Mouse (Mus musculus) B cell, adult 2 months (primary cell): Measurements from ENCODE around the gene Gpx8.

Experiments
- DNase-seq, 2 experiments: peaks; one replicate each; pipeline ENCODE4 v3.0.0; 2022

Gene Gpx8

GRCm38 (mm10) chr13:113023274-113024143 is 22.7 kb downstream of the Gpx8 start:
- DNase-seq = no peak

GRCm38 (mm10) chr13:113022467-113022866 is 23.7 kb downstream of the Gpx8 start:
- DNase-seq = no peak

- no peak for DNase-seq
Measured at GRCm38 (mm10) chr13:113021521-113021920, 24.7 kb downstream of the Gpx8 start.

GRCm38 (mm10) chr13:113013174-113013953 is 32.8 kb downstream of the Gpx8 start:
- peak; percentile 51 to 61 for DNase-seq

GRCm38 (mm10) chr13:113012683-113013082 is 33.5 kb downstream of the Gpx8 start:
- no peak for DNase-seq

GRCm38 (mm10) chr13:113000576-113001318 is 45.5 kb downstream of the Gpx8 start:
- DNase-seq = no peak

- no peak for DNase-seq
Measured at GRCm38 (mm10) chr13:113000090-113000489, 46.1 kb downstream of the Gpx8 start.

- no peak for DNase-seq
Measured at GRCm38 (mm10) chr13:112998427-112999201, 47.6 kb downstream of the Gpx8 start.

- no peak for DNase-seq
Measured at GRCm38 (mm10) chr13:112997369-112997768, 48.8 kb downstream of the Gpx8 start.

- DNase-seq = peak in 1 of 2 experiments; percentile 23
Measured at GRCm38 (mm10) chr13:112996407-112996806, 49.8 kb downstream of the Gpx8 start.

GRCm38 (mm10) chr13:112994191-112994590 is 52.0 kb downstream of the Gpx8 start:
- DNase-seq = peak; percentile 66 to 67

GRCm38 (mm10) chr13:112993531-112994152 is 52.6 kb downstream of the Gpx8 start, which contains the start of gene Mcidas:
Gene Mcidas, plus strand, starts transcription at chr13:112993845.
- DNase-seq = peak; percentile 14 to 24
